In genomic region chr10:116473071-116473758, GRCm38 (mm10) we compare ENCODE assay signal across 8 mouse cellular contexts. TPM values are rescaled to one million over a fixed set of nuclear protein-coding genes. Genes with fewer than 3 reads are reported as not detected.
DNase-seq lines count a peak whose midpoint lies in the region; ATAC-seq and TF ChIP-seq lines count a peak whose summit lies in the region.

No protein-coding gene starts in this region.

- DNase-seq in lung, adult 2 months, result peak; percentile 16
- DNase-seq in lung, adult 18-20 months, result no peak
- DNase-seq in forebrain, postnatal 0 days, result peak; percentile 85
- peak; percentile 69 for DNase-seq in kidney, postnatal 0 days (ENCODE audit: low spot score)
- no peak for DNase-seq in urinary bladder, adult 2 months (ENCODE audit: low spot score)

- no peak for TF ChIP-seq CTCF in lung, adult 2 months (IDR thresholded peaks at IDR 0.05; ENCODE audit: insufficient read depth, low read length)
- no peak for TF ChIP-seq CTCF in forebrain, postnatal 0 days (IDR thresholded peaks at IDR 0.05; ENCODE audit: low read depth)
- no peak for TF ChIP-seq CTCF in kidney, postnatal 0 days (IDR thresholded peaks at IDR 0.05; ENCODE audit: low read depth)
- TF ChIP-seq CTCF in olfactory bulb, adult 2 months (IDR thresholded peaks at IDR 0.05; ENCODE audit: insufficient read depth, low read depth, low read length), result no peak

- TF ChIP-seq POLR2A in lung, adult 2 months (IDR thresholded peaks at IDR 0.05; ENCODE audit: borderline replicate concordance, extremely low read depth, low read depth, low read length), result no peak
- TF ChIP-seq POLR2A in olfactory bulb, adult 2 months (IDR thresholded peaks at IDR 0.05; ENCODE audit: insufficient read depth, low read depth, low read length), result 0 out of 2 replicates have a peak, but pooled peaks have one; percentile 20

- peak; percentile 50; the same call in 1 of the 2 replicates for ATAC-seq in cerebellum, adult (ENCODE audit: insufficient number of reproducible peaks, low FRiP score, low TSS enrichment)
- peak; percentile 82 for ATAC-seq in forebrain, postnatal 0 days
- peak; percentile 59 for ATAC-seq in kidney, postnatal 0 days (replicated peaks; ENCODE audit: low FRiP score, low read depth)
- ATAC-seq in lung, embryonic 15.5 days (ENCODE audit: borderline replicate concordance, extremely low read depth, low FRiP score, low TSS enrichment), result peak; percentile 66

- H3K36me3 ChIP-seq in forebrain, postnatal 0 days (ENCODE audit: insufficient read depth), result no peaks in the 10 kb centered on the region
- H3K36me3 ChIP-seq in kidney, postnatal 0 days (ENCODE audit: insufficient read depth, low read length), result no peaks in the 10 kb centered on the region
- no peaks in the 10 kb centered on the region for H3K36me3 ChIP-seq in lung, embryonic 15.5 days

- whole genome bisulfite sequencing in lung, adult 2 months, result 1% methylated on average over 70 of the region's 78 CpGs
- 2% methylated on average over 49 of the region's 78 CpGs for WGBS in forebrain, postnatal 0 days
- WGBS in kidney, postnatal 0 days, result under 1% methylated on average over 61 of the region's 78 CpGs
- 1% methylated on average over 46 of the region's 78 CpGs for WGBS in lung, embryonic 15.5 days
- 6% methylated on average over 77 of the region's 78 CpGs for WGBS in olfactory bulb, adult 2 months

- no peaks in the 10 kb centered on the region for H3K27me3 ChIP-seq in forebrain, postnatal 0 days (ENCODE audit: insufficient read depth, low read length)
- no peaks in the 10 kb centered on the region; the same call in 1 of the 2 replicates for H3K27me3 ChIP-seq in kidney, postnatal 0 days (ENCODE audit: insufficient read depth, low read length)
- peaks cover 7% of the 10 kb centered on the region; the same call in 1 of the 2 replicates for H3K27me3 ChIP-seq in lung, embryonic 15.5 days

- peak overlapping the region; percentile 78 for H3K9ac ChIP-seq in forebrain, postnatal 0 days
- H3K9ac ChIP-seq in kidney, postnatal 0 days (ENCODE audit: low read depth, low read length), result peak overlapping the region; percentile 70
- H3K9ac ChIP-seq in lung, embryonic 15.5 days, result peak overlapping the region; percentile 49

- peaks cover 5% of the 10 kb centered on the region for H3K4me1 ChIP-seq in lung, adult 2 months (ENCODE audit: control insufficient read depth, insufficient read depth, low read length)
- peaks cover 2% of the 10 kb centered on the region; the same call in 1 of the 2 replicates for H3K4me1 ChIP-seq in forebrain, postnatal 0 days (ENCODE audit: insufficient read depth)
- peaks cover 6% of the 10 kb centered on the region; the same call in 1 of the 2 replicates for H3K4me1 ChIP-seq in kidney, postnatal 0 days (replicated peaks; ENCODE audit: insufficient read depth, low read length)
- H3K4me1 ChIP-seq in lung, embryonic 15.5 days, result peaks cover 8% of the 10 kb centered on the region
- peaks cover 18% of the 10 kb centered on the region for H3K4me1 ChIP-seq in olfactory bulb, adult 2 months (ENCODE audit: control insufficient read depth, insufficient read depth, low read length)

- H3K4me3 ChIP-seq in lung, adult 2 months (replicated peaks; ENCODE audit: extremely low read depth, low read depth, low read length), result peak overlapping the region; percentile 40
- H3K4me3 ChIP-seq in forebrain, postnatal 0 days (ENCODE audit: low read depth, low read length), result peak overlapping the region; percentile 71
- H3K4me3 ChIP-seq in kidney, postnatal 0 days (replicated peaks; ENCODE audit: low read depth, low read length), result peak overlapping the region; percentile 78
- H3K4me3 ChIP-seq in lung, embryonic 15.5 days, result peak overlapping the region; percentile 71
- peak overlapping the region; percentile 98 for H3K4me3 ChIP-seq in olfactory bulb, adult 2 months (ENCODE audit: insufficient read depth, low read depth, low read length)

- no peaks in the 10 kb centered on the region for H3K9me3 ChIP-seq in forebrain, postnatal 0 days (ENCODE audit: low read length)
- H3K9me3 ChIP-seq in kidney, postnatal 0 days (replicated peaks; ENCODE audit: low read length), result no peaks in the 10 kb centered on the region
- H3K9me3 ChIP-seq in lung, embryonic 15.5 days, result no peaks in the 10 kb centered on the region

- peak overlapping the region; percentile 90 for H3K4me2 ChIP-seq in forebrain, postnatal 0 days (ENCODE audit: low read depth)
- peak overlapping the region; percentile 97 for H3K4me2 ChIP-seq in kidney, postnatal 0 days (ENCODE audit: low read length)
- H3K4me2 ChIP-seq in lung, embryonic 15.5 days, result peak overlapping the region; percentile 98

- peak overlapping the region; percentile 93 for H3K27ac ChIP-seq in forebrain, postnatal 0 days (ENCODE audit: low read depth, low read length)
- H3K27ac ChIP-seq in kidney, postnatal 0 days, result no peak overlapping the region
- peak overlapping the region; percentile 44; the same call in 1 of the 2 replicates for H3K27ac ChIP-seq in lung, embryonic 15.5 days
- peak overlapping the region; percentile 82 for H3K27ac ChIP-seq in olfactory bulb, adult 2 months (ENCODE audit: insufficient read depth, low read depth, low read length)

RNA-seq across cellular contexts. Expression of gene Kcnmb4, which starts 0.5 kb away (rescaled TPM):
- polyA plus RNA-seq in lung, adult 2 months (2012; rRNA removed), result 11.3 and 15.3 TPM in 2 replicates
- total RNA-seq in forebrain, postnatal 0 days (2014; rRNA removed), result 68.5 and 83.6 TPM in 2 replicates
- 29.7 and 40.4 TPM in 2 replicates for polyA plus RNA-seq in forebrain, postnatal 0 days (2015; fragmentation: Nextera tagmentation; extraction: Ambion mirVana)
- 1.5 and 1.9 TPM in 2 replicates for polyA plus RNA-seq in kidney, postnatal 0 days (2015; fragmentation: Nextera tagmentation; extraction: Ambion mirVana)
- 3.7 and 4.0 TPM in 2 replicates for polyA plus RNA-seq in lung, embryonic 15.5 days (2015; fragmentation: Nextera tagmentation; extraction: Ambion mirVana)
- polyA plus RNA-seq in olfactory bulb, adult 2 months (2012; ENCODE audit: insufficient read depth, insufficient read length, low replicate concordance, missing spikeins), result not detected in 2 replicates
- polyA plus RNA-seq in urinary bladder, adult 2 months (2012; rRNA removed), result 3.3 and 3.9 TPM in 2 replicates

Comparison
In these comparisons a context has a peak if more than half of its experiments do, and no peak if none do; other contexts are left out.
1. DNase-seq: peak in lung, adult 2 months (single experiment), forebrain, postnatal 0 days (single experiment) and kidney, postnatal 0 days (single experiment); none in lung, adult 18-20 months (0 of 2) and urinary bladder, adult 2 months (single experiment).
2. H3K4me3 ChIP-seq: peak in every context shown above with its lines; median percentile 98 in olfactory bulb, adult 2 months; 78 in kidney, postnatal 0 days; 71 in forebrain, postnatal 0 days; 71 in lung, embryonic 15.5 days; 40 in lung, adult 2 months.
3. Peak in every context shown above with its lines, with median percentiles within 50 percentile points of each other: ATAC-seq, H3K4me2 ChIP-seq and H3K9ac ChIP-seq.